Mouse (Mus musculus) liver, adult 2 months (tissue): Measurements from ENCODE around the gene Ppp1r36.

ENCODE experiments used
- CTCF ChIP-seq: fragments of 200-500 bp; IDR thresholded peaks from 2 replicates; pipeline ENCODE4 v1.5.1; 2011; ENCODE audit warnings: low read depth, low read length, control low read depth
- POLR2A ChIP-seq: fragments of 200-500 bp; IDR thresholded peaks from 2 replicates; pipeline ENCODE4 v1.6.1; 2011; ENCODE audit warnings: low read length, control low read depth; ENCODE audit not compliant: insufficient read depth; ENCODE audit errors: extremely low read depth

- TF ChIP-seq CTCF (peak; percentile 74), POLR2A (no peak)
These were observed 40.7 kb upstream of the Ppp1r36 start for GRCm38 (mm10) chr12:76376649-76377048.
